Mouse (Mus musculus) left cerebral cortex, adult 2 months (tissue): Measurements from ENCODE around the gene Aktip. TPM values are rescaled to one million over a fixed set of nuclear protein-coding genes. Genes with fewer than 3 reads are reported as not detected.

ENCODE experiments used
- DNase-seq, 2 experiments: peaks; one replicate each; pipeline ENCODE4 v3.0.0; 2021 to 2022; ENCODE audit warnings: low spot score in 2 of 2, mixed read lengths in 1 of 2; ENCODE audit errors: extremely low spot score in 1 of 2
- H3K27ac ChIP-seq: fragments of 200-600 bp; 2 replicates; pipeline ENCODE4 v1.8.1; 2022
- H3K4me3 ChIP-seq: fragments of 200-600 bp; 2 replicates; pipeline ENCODE4 v1.8.1; 2022
- CTCF ChIP-seq: fragments of 200-600 bp; IDR thresholded peaks from 2 replicates; pipeline ENCODE4 v1.8.1; 2022; ENCODE audit warnings: antibody characterized with exemption, mild to moderate bottlenecking, moderate library complexity
- intact Hi-C: fragments of 180-260 bp; cut with DNase I; formaldehyde crosslinking; loops from one replicate; pipeline ENCODE4 v1.15.1; 2025
- total RNA-seq, 2 experiments: library from RNA; stranded (reverse); gene quantifications; 2 replicates each; pipeline ENCODE4 v1.2.3; 2021

Aktip gene
- total RNA-seq, 2 experiments from 2014 or later: 120 to 121 TPM

DNA sequence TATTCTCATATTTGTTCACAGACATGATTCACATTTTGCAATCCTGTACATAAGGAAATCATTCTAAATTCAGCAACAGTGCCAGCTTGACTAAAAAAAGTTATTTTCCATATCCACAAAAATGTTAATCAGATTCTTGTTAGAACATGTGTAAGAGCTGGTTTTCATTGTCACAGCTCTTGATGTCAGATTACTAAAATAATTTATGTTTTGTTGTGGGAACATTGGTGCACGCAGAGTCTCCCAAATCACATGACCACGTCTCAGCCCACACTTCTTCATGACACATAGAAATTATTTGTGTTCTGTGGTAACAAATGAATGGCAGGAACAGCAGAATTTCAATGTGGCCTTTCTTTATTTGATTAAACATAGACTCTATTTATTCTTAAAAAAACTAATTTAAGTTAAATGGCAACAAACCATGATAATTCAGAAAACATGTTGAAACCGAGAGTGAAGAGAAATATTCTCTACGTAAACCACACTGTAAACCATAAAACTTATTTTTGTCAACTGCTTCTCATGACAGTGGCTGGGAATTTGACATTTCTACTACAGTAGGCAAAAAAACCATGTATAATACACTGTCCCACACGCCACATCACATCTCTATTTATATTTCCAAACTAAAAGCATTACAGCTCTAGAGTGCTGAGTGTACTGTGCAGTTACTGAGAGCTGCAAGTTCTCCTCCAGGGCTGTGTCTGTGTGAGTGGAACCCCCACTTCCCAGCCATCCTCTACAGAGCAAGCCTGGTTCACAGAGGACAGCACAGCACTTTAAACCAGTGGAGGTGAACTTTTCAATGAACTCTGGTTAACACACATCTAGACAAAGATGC, 17.5 kb upstream of the Aktip start:
- Histone ChIP-seq H3K27ac (peak overlapping the region; percentile 37), H3K4me3 (no peak overlapping the region)
- TF ChIP-seq CTCF: no peak
- DNase-seq: no peak
- intact Hi-C loops: loop anchor here (2.0 kb wide), 1 partner anchor 54 kb away; no protein-coding TSS in a partner anchor

GRCm38 (mm10) chr8:91214287-91214686, 14.5 kb upstream of the Aktip start:
- TF ChIP-seq CTCF: no peak
- no peak overlapping the region for H3K4me3 ChIP-seq
- intact Hi-C loops: no loop called here
- DNase-seq: no peak
- H3K27ac ChIP-seq: no peak overlapping the region

- no peak for DNase-seq
- Histone ChIP-seq H3K27ac (no peak overlapping the region), H3K4me3 (no peak overlapping the region)
- TF ChIP-seq CTCF: no peak
- intact Hi-C loops: no loop called here
These were observed 13.2 kb upstream of the Aktip start for GRCm38 (mm10) chr8:91212948-91213347.

DNA sequence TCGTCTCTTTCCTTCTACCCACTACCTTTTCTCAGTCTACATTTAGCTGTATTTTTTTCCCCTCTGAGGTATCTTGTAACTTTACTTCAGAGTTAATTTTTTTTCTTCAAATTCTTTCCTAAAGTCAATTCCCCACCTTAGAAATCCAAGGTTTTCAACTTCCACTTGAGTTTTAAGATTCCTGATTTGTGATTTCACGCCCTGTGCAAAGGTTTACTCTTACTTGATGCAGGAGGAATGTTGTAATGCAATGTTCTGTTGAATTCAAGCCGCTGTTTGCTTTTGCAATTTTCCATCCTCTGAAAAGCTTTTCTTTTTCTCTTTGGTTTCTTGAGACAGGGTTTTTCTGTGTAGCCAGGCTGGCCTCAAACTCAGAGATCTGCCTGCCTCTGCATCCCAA, 9.9 kb upstream of the Aktip start:
- Histone ChIP-seq H3K4me3 (no peak overlapping the region), H3K27ac (no peak overlapping the region)
- no peak for DNase-seq
- no peak for TF ChIP-seq CTCF
- intact Hi-C loops: no loop called here

- intact Hi-C loops: no loop called here
- no peak for TF ChIP-seq CTCF
- Histone ChIP-seq H3K27ac (no peak overlapping the region), H3K4me3 (no peak overlapping the region)
- DNase-seq: no peak
These were observed 7.9 kb upstream of the Aktip start for GRCm38 (mm10) chr8:91207676-91208075.

DNA sequence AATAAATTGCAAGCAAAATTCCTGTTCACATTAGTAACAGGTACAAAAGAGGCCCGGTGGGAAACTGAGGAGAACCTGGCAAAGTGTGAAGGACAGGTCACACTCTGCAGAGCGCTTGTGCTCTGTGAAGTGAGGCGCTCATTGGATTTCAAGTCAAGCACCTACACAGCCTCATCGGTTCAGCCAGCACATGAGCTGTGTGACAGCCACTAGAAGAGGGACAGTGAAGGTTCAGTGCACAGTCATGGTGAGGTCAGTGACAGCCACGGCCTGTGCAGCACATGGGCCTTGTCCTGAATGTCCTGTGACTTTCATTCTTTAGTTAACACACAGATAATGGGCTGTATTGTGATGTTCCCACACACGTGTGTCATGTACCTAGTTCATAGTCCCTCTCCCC, 6.1 kb upstream of the Aktip start:
- no peak overlapping the region for H3K4me3 ChIP-seq
- intact Hi-C loops: no loop called here
- no peak overlapping the region for H3K27ac ChIP-seq
- DNase-seq: no peak
- TF ChIP-seq CTCF: no peak

DNA sequence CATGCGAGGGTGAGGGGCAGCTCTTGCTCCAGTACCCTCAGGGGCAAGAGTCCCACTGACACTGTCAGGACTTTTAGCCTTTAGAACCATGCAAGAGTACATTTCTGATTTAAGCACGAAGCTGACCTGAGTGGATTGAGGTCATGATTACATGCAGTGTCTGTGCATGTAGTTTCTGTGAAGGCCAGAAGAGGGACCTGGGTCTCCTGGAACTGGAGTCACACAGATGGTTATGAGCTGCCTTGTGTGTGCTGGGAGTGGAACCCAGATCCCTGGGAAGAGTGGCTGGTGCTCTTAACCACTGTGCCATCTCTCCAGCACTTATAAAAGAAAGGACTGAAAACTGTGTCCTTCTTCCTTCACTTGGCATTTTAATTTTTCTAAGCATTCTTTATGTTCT, 1.4 kb upstream of the Aktip start:
- TF ChIP-seq CTCF: no peak
- intact Hi-C loops: no loop called here
- DNase-seq: no peak
- no peak overlapping the region for H3K4me3 ChIP-seq
- no peak overlapping the region for H3K27ac ChIP-seq

DNA sequence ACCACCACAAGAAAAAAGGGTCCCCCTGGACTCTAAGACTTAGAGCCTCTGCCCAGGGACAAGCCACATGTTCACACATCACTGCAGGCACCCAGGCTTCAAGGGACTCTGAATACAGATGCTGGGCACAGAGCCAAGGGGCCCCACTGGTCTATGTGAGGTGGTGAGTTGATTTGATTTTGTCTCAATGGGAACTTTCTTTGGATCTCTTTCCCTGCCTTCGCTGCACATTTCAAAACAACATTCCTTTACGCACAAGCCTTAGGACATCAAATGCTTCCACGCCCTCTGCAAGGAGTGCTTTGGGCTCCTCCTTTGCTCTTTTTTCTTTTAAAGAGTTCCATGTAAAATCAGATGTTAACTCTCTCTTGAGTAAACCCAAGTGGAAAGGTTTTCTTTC, 1.7 kb downstream of the Aktip start:
- intact Hi-C loops: loop anchor here (10.0 kb wide), 2 partner anchors 287 to 1167 kb away; no protein-coding TSS in a partner anchor
- DNase-seq: no peak
- no peak overlapping the region for H3K27ac ChIP-seq
- H3K4me3 ChIP-seq: no peak overlapping the region
- no peak for TF ChIP-seq CTCF

DNA sequence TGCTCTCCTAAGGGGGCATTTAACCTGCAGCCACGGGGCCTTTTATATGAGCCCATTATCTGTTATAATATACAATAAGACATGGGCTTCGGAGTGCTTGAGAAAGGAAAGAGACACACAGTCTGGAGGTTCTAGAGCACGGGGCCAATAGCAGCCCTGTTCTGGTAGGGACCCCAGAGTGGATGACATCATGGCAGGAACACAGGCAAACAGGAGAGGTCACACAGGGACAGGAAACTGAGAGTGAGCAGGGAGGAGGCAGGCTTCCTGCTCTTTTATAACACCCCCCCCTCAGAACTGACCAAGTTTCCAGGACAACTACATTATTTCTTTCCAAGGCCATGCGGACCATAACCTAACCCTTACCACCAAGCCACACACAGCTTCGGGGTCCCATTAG, 2.5 kb downstream of the Aktip start:
- no peak for DNase-seq
- H3K27ac ChIP-seq: no peak overlapping the region
- no peak for TF ChIP-seq CTCF
- intact Hi-C loops: loop anchor here (10.0 kb wide), 2 partner anchors 288 to 1168 kb away; no protein-coding TSS in a partner anchor
- H3K4me3 ChIP-seq: no peak overlapping the region

GRCm38 (mm10) chr8:91196661-91197060, 3.1 kb downstream of the Aktip start:
- Histone ChIP-seq H3K27ac (no peak overlapping the region), H3K4me3 (no peak overlapping the region)
- intact Hi-C loops: loop anchor here (10.0 kb wide), 2 partner anchors 288 to 1168 kb away; no protein-coding TSS in a partner anchor
- no peak; the same call in 1 of the 2 replicates for TF ChIP-seq CTCF
- DNase-seq: no peak

DNA sequence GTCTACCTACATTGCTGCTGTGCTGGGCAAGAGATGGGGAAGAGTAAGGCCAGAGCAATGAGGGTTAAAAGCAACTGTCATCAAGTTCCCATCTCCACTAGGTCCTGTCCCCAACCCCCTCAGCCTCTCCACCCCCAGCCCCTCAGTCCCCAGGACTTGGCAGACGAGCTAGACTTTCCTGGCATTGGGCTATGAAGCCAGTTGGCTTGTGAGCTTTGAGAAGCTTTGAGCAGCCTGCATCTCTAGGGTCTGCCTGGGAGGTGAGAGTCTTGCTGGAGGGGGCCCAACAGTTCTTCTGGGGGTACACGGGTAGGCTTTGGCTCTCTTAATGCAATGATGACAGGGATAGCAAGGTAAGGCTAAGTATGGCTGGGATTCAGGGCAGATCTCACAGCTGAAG, 5.7 kb downstream of the Aktip start:
- no peak for TF ChIP-seq CTCF
- intact Hi-C loops: loop anchor here (10.0 kb wide), 2 partner anchors 291 to 1171 kb away; no protein-coding TSS in a partner anchor
- H3K27ac ChIP-seq: no peak overlapping the region
- H3K4me3 ChIP-seq: no peak overlapping the region
- no peak for DNase-seq

DNA sequence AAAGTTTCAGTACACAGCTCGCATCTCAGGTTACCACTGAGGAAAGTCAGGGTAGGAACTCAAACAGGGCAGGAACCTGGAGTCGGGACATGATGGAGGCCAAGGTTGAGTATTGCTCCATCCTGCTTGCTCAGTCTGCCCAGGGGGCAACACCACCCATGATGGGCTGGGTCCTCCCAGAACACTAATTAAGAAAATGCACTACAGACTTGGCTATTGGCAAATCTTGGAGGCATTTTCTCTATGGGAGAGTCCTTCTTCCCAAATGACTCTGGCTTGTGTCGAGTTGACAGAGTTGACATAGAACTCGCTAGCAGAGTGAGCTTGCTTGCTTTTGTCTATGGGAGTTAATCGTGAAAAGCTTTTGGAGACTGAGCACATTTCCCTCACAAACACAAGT, 6.8 kb downstream of the Aktip start:
- Histone ChIP-seq H3K27ac (no peak overlapping the region), H3K4me3 (no peak overlapping the region)
- no peak for TF ChIP-seq CTCF
- intact Hi-C loops: loop anchor here (10.0 kb wide), 2 partner anchors 292 to 1172 kb away; no protein-coding TSS in a partner anchor
- no peak for DNase-seq
